Mouse (Mus musculus) limb, embryonic 14.5 days (tissue): Measurements from ENCODE around the gene B4galnt4. TPM values are rescaled to one million over a fixed set of nuclear protein-coding genes. Genes with fewer than 3 reads are reported as not detected.
"Not testable (repeated sequence)": the region's sequence is repeated elsewhere in the genome, so short reads cannot be mapped to it uniquely, and the experiment has no call there.

Source experiments
- ATAC-seq: fragments of 200-750 bp; cut with Nextera tagmentation; 2 replicates; pipeline ENCODE4 v1.8.0; 2017; ENCODE audit warnings: low read depth, moderate number of reproducible peaks, moderate TSS enrichment; ENCODE audit not compliant: low FRiP score
- DNase-seq: peaks from one replicate; pipeline ENCODE4 v3.0.0-alpha.2; 2015; ENCODE audit warnings: low spot score
- H3K27ac ChIP-seq: fragments of 300-500 bp; sonication (generic); replicated peaks from 2 replicates; pipeline ENCODE4 v1.5.1; 2014; ENCODE audit warnings: low read depth, mild to moderate bottlenecking, low read length, moderate library complexity, mixed read lengths
- H3K27me3 ChIP-seq: fragments of 300-500 bp; sonication (generic); 2 replicates; pipeline ENCODE4 v1.6.1; 2014; ENCODE audit warnings: low read length, mixed read lengths; ENCODE audit not compliant: control insufficient read depth, insufficient read depth
- H3K36me3 ChIP-seq: fragments of 300-500 bp; sonication (generic); 2 replicates; pipeline ENCODE4 v1.6.1; 2014; ENCODE audit warnings: mild to moderate bottlenecking, low read length, moderate library complexity, mixed read lengths; ENCODE audit not compliant: control insufficient read depth, insufficient read depth
- H3K4me1 ChIP-seq: fragments of 300-500 bp; sonication (generic); 2 replicates; pipeline ENCODE4 v1.6.1; 2014; ENCODE audit warnings: antibody characterized with exemption, low read length, mixed read lengths; ENCODE audit not compliant: control insufficient read depth, insufficient read depth
- H3K4me2 ChIP-seq: fragments of 300-500 bp; sonication (generic); replicated peaks from 2 replicates; pipeline ENCODE4 v1.6.1; 2014; ENCODE audit warnings: low read depth, mild to moderate bottlenecking, low read length, moderate library complexity; ENCODE audit not compliant: severe bottlenecking
- H3K4me3 ChIP-seq: fragments of 300-500 bp; sonication (generic); replicated peaks from 2 replicates; pipeline ENCODE4 v1.5.1; 2014; ENCODE audit warnings: low read length
- H3K9ac ChIP-seq: fragments of 300-500 bp; sonication (generic); 2 replicates; pipeline ENCODE4 v1.6.1; 2014; ENCODE audit warnings: mild to moderate bottlenecking, low read depth, low read length, moderate library complexity; ENCODE audit not compliant: severe bottlenecking
- H3K9me3 ChIP-seq: fragments of 300-500 bp; sonication (generic); 2 replicates; pipeline ENCODE4 v1.6.1; 2016; ENCODE audit warnings: low read length; ENCODE audit not compliant: control insufficient read depth
- POLR2A ChIP-seq: fragments of 200-500 bp; IDR thresholded peaks from 2 replicates; pipeline ENCODE4 v1.8.0; 2012; ENCODE audit warnings: inconsistent platforms, mild to moderate bottlenecking, moderate library complexity, borderline replicate concordance; ENCODE audit not compliant: insufficient read depth, insufficient read length; ENCODE audit errors: extremely low read depth
- WGBS: fragments of 180-500 bp; shearing (Covaris S2); extraction: QIAGEN DNeasy Blood & Tissue Kit; methylation state at CpG from one replicate; pipeline ENCODE4 v1.1.7; 2014; 5-methylcytosine and 5-hydroxymethylcytosine counted together
- polyA plus RNA-seq, 2 experiments: library from polyadenylated mRNA; depleted of rRNA in 1 of 2; stranded (reverse) in 1 of 2; unstranded in 1 of 2; fragments of >200 nt; fragmentation: Nextera tagmentation in 1 of 2; extraction: Ambion mirVana in 1 of 2; gene quantifications; 2 replicates each; pipeline versions ENCODE4 v1.2.1 to v1.2.3; 2012 to 2014

B4galnt4 gene
- polyA plus RNA-seq (2012; rRNA removed) (46.5 and 53.7 TPM in 2 replicates), polyA plus RNA-seq (2014; fragmentation: Nextera tagmentation; extraction: Ambion mirVana) (12.3 and 17.1 TPM in 2 replicates)

DNA sequence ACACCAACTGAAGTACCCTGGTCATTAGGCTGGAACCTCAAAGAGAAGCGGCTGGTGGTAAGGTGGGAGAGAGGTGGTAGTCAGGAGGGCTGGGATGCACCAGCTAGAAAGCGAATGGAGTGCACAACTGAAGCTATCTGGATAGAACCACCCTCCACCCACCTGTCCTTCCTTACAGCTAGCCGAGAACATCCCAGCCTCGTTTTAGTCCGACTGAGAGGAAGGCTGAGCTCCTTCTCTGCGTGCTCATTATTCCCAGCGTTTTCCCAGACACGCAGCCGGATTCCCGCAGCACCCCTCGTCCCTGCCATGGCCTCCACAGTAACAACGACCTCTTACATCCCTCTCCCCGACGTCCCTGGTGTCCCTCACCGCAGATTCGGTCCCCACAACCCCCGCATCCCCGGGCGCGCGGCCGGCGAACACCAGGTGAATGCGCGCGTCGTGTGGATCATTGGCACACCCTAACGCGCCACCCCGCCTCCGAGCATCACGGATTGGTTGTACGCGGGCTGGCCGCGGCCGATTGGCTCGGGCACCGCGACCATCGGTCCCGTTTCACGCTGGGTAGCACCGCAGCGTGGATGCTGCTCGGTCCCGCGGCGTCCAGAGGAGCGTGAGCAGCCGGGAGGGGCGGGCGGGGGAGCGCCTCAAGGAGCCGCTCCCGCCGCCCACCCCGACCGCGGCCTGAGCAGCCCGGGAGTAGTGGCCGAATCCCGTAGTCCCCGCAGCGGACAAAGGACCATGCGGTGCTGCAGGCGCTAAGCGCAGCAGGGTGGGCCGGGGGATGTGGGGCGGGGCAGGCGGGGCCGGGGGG is at the start of gene B4galnt4:
Gene B4galnt4, plus strand, starts transcription at position 679 of the 817 bp plus-strand sequence.
- Histone ChIP-seq H3K27ac (peak within 1 kb of the TSS; percentile 19; the same call in 1 of the 2 replicates), H3K36me3 (peaks cover 26% of the 10 kb centered on the region), H3K9me3 (no peaks in the 10 kb centered on the region), H3K4me2 (peak within 1 kb of the TSS; percentile 88), H3K27me3 (no peaks in the 10 kb centered on the region), H3K9ac (peak within 1 kb of the TSS; percentile 87), H3K4me3 (peak within 1 kb of the TSS; percentile 82), H3K4me1 (peaks cover 3% of the 10 kb centered on the region)
- no peak for TF ChIP-seq POLR2A
- peak; percentile 95 for ATAC-seq
- peak; percentile 83 for DNase-seq
- 1% methylated on average over 54 of the region's 72 CpGs for WGBS

- Histone ChIP-seq H3K27ac (peak overlapping the region; percentile 45; the same call in 1 of the 2 replicates), H3K27me3 (no peaks in the 10 kb centered on the region), H3K4me3 (no peak overlapping the region), H3K4me1 (peaks cover 17% of the 10 kb centered on the region), H3K4me2 (no peak overlapping the region), H3K9me3 (no peaks in the 10 kb centered on the region), H3K9ac (0 out of 2 replicates have a peak overlapping the region, but pooled peaks have one; percentile 43), H3K36me3 (no peaks in the 10 kb centered on the region)
- WGBS = 83% methylated on average over 7 of the region's 7 CpGs
- DNase-seq = no peak
- no peak for ATAC-seq
- TF ChIP-seq POLR2A = no peak
Measured at GRCm38 (mm10) chr7:141011238-141011770, 49.6 kb upstream of the B4galnt4 start.

DNA sequence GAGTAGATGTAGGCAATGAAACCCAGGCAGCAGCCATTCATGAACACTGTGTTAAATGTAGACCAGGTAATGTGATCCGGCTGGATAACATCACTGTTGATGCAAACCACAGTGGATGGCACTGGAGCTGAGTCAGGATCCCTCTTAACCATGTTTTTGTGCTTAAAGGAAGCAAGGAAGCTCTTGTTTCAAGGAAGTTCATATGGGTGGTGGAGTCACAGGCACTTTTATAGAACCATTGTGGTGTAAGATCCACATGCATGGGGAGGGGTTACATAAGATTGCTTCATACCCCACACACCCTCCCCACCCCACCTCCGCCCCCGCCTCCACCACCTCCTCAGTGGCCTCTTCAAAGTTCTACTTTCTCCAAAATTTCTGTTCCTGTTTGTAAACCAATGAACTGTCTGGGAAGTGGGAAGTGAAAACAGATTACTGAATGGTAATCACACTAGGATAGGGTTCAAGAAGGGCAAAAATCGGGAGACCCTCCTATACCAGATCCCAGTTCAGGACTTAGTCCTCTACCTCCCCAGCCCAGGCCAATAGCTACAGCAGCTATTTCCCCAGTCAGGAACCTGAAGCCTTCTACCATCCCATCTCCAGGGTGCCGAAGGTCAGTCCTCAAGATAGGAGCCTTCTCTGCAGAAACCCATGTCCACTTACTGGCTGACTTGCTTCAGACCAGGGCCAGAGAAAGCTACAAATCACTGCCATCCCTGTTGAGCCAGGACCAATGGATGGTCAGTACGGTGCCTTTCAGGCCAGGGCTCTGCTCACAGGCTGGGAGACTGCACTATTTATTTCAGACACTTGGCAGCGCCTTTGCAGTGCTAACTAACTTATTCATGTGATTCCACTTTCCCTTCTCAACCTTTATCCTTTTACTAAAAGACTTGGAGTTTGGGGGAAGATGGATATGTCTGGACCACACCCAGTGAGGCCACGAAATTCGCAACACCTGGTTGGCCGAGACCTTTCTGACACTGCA is 43.9 kb upstream of the B4galnt4 start:
- WGBS = 77% methylated on average over 10 of the region's 10 CpGs
- no peak for DNase-seq
- Histone ChIP-seq H3K4me1 (no peaks in the 10 kb centered on the region), H3K27ac (no peak overlapping the region), H3K36me3 (no peaks in the 10 kb centered on the region), H3K9ac (no peak overlapping the region), H3K4me2 (no peak overlapping the region), H3K27me3 (no peaks in the 10 kb centered on the region), H3K9me3 (no peaks in the 10 kb centered on the region), H3K4me3 (no peak overlapping the region)
- no peak for TF ChIP-seq POLR2A
- no peak for ATAC-seq

GRCm38 (mm10) chr7:141017824-141018223 is 43.1 kb upstream of the B4galnt4 start, which contains the start of gene Ifitm6:
TSS of gene Ifitm6 (minus strand) at chr7:141017924.
- H3K36me3 ChIP-seq, H3K9ac ChIP-seq, H3K27me3 ChIP-seq, DNase-seq, H3K4me3 ChIP-seq, H3K4me2 ChIP-seq, H3K9me3 ChIP-seq, ATAC-seq, H3K27ac ChIP-seq, H3K4me1 ChIP-seq: not testable (repeated sequence)
- 77% methylated on average over 1 of the region's 1 CpGs for WGBS

DNA sequence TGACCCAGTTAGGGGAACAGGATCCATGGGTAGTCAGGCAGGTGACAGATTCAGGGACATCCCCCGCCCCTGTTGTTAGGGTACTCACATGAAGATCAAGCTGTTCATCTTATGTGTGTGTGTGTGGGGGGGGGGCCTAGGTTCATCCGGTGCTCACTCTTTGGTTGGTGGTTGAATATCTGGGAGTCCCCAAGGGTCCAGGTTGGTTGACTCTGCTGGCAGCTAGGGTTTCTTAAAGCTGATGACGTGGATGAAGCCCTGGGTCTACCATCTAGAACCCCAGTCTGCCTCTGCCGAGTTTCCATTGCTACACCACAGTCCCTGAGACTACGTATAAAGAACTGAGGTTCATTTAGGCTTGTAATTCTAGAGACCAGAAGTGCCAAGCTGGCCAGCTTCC is 41.9 kb upstream of the B4galnt4 start:
- 89% methylated on average over 5 of the region's 5 CpGs for WGBS
- no peak overlapping the region for H3K4me3 ChIP-seq
- H3K4me1 ChIP-seq = no peaks in the 10 kb centered on the region
- H3K4me2 ChIP-seq = no peak overlapping the region
- DNase-seq = no peak
- ATAC-seq = no peak
- no peak for TF ChIP-seq POLR2A
- H3K36me3 ChIP-seq = no peaks in the 10 kb centered on the region
- H3K9ac ChIP-seq = no peak overlapping the region
- no peaks in the 10 kb centered on the region for H3K27me3 ChIP-seq
- H3K9me3 ChIP-seq = no peaks in the 10 kb centered on the region
- no peak overlapping the region for H3K27ac ChIP-seq
